Mouse (Mus musculus): ENCODE results near the gene Adamtsl2. TPM values are rescaled to one million over a fixed set of nuclear protein-coding genes. Genes with fewer than 3 reads are reported as not detected.

Adamtsl2 gene
- total and polyA plus RNA-seq, 2 experiments from 2014 or later: 9.3 to 17.0 TPM

DNA sequence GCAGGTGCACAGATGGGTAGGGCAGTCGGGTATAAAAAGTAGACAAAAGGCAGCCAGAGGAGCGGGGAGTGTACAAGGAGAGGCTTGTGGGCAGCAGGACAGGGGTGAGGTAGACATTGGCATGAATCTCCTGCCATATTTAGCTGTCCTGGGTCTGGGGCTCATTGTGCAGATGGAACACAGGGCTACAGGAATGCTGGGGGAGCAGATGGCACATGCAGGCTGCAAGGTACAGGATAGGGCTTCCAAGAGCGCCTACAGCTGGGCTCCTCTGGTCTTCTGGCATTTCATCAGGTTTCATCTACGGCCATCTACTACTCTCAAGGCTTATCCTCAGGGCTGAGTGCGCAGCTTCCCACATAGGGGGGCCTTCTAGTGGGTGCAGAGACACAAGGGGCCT is 29.9 kb downstream of the Adamtsl2 start:
- ATAC-seq (ENCODE audit: low FRiP score): no peak
- Histone ChIP-seq H3K4me1 (ENCODE audit: insufficient read depth, low read length) (no peaks in the 10 kb centered on the region; the same call in 1 of the 2 replicates), H3K4me2 (ENCODE audit: low read depth, low read length, poor library complexity, severe bottlenecking) (no peak overlapping the region), H3K36me3 (ENCODE audit: insufficient read depth, low read length) (no peaks in the 10 kb centered on the region), H3K27me3 (ENCODE audit: insufficient read depth, low read length) (no peaks in the 10 kb centered on the region), H3K9ac (replicated peaks; ENCODE audit: low read length, poor library complexity, severe bottlenecking) (no peak overlapping the region), H3K27ac (ENCODE audit: low read depth, low read length) (no peak overlapping the region), H3K9me3 (ENCODE audit: low read length) (no peaks in the 10 kb centered on the region), H3K4me3 (ENCODE audit: low read depth, low read length) (no peak overlapping the region)
- DNase-seq (ENCODE audit: low spot score): peak; percentile 46
- 83% methylated on average over 5 of the region's 5 CpGs for WGBS
- no peak for TF ChIP-seq CTCF (IDR thresholded peaks at IDR 0.05)

DNA sequence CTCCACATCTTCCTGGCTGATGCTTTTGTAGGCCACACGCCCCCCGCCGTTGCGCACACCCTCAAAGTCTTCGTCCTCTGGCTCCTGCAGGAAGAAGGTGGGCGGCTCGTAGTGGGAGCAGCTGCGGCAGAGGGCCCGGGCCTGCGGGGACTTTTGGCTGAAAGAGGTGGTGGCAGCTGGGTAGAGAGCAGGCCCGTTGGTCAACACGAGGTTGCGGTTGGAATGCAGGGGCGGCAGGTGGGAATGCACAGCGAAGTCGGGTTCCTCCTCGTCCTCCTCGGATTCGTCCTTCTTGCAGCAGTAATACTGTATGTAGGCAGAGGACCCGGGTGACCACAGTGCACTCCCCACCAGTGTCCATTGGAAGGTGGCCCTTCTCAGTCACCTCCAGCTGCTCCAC is 33.4 kb downstream of the Adamtsl2 start:
- Histone ChIP-seq H3K9me3 (ENCODE audit: low read length) (no peaks in the 10 kb centered on the region), H3K4me1 (ENCODE audit: insufficient read depth, low read length) (no peaks in the 10 kb centered on the region), H3K27ac (ENCODE audit: low read depth, low read length) (no peak overlapping the region), H3K4me3 (ENCODE audit: low read depth, low read length) (no peak overlapping the region), H3K9ac (replicated peaks; ENCODE audit: low read length, poor library complexity, severe bottlenecking) (no peak overlapping the region), H3K27me3 (ENCODE audit: insufficient read depth, low read length) (no peaks in the 10 kb centered on the region), H3K36me3 (ENCODE audit: insufficient read depth, low read length) (no peaks in the 10 kb centered on the region), H3K4me2 (ENCODE audit: low read depth, low read length, poor library complexity, severe bottlenecking) (no peak overlapping the region)
- 72% methylated on average over 20 of the region's 20 CpGs for WGBS
- no peak for TF ChIP-seq CTCF (IDR thresholded peaks at IDR 0.05)
- DNase-seq (ENCODE audit: low spot score) (no peak), ATAC-seq (ENCODE audit: low FRiP score) (no peak)

DNA sequence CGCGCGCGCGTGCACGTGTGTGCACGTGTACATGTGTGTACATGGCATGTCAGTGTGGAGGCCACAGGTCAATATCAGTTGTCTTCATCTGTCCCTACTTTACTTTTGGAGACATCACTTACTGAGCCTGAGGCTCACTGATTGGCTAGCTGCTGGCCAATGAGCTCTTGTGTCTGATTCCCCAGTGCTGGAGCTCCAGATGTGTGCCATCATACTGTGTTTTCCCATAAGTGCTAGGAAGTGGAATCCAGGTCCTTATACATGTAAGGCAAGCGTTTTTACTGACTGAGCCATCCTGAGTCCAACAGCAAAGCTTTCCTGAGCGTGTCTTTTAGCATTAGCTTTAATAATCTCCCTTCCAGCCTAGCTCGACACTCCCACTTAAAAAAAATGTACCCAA is 35.0 kb downstream of the Adamtsl2 start:
- no peaks in the 10 kb centered on the region for H3K9me3 ChIP-seq (ENCODE audit: low read length)
- TF ChIP-seq CTCF (IDR thresholded peaks at IDR 0.05): no peak
- H3K27me3 ChIP-seq (ENCODE audit: insufficient read depth, low read length): no peaks in the 10 kb centered on the region
- no peak for ATAC-seq (ENCODE audit: low FRiP score)
- no peaks in the 10 kb centered on the region for H3K4me1 ChIP-seq (ENCODE audit: insufficient read depth, low read length)
- no peaks in the 10 kb centered on the region for H3K36me3 ChIP-seq (ENCODE audit: insufficient read depth, low read length)
- no peak overlapping the region for H3K27ac ChIP-seq (ENCODE audit: low read depth, low read length)
- DNase-seq (ENCODE audit: low spot score): no peak
- H3K4me3 ChIP-seq (ENCODE audit: low read depth, low read length): no peak overlapping the region
- no peak overlapping the region for H3K4me2 ChIP-seq (ENCODE audit: low read depth, low read length, poor library complexity, severe bottlenecking)
- 89% methylated on average over 10 of the region's 10 CpGs for WGBS
- H3K9ac ChIP-seq (replicated peaks; ENCODE audit: low read length, poor library complexity, severe bottlenecking): no peak overlapping the region

DNA sequence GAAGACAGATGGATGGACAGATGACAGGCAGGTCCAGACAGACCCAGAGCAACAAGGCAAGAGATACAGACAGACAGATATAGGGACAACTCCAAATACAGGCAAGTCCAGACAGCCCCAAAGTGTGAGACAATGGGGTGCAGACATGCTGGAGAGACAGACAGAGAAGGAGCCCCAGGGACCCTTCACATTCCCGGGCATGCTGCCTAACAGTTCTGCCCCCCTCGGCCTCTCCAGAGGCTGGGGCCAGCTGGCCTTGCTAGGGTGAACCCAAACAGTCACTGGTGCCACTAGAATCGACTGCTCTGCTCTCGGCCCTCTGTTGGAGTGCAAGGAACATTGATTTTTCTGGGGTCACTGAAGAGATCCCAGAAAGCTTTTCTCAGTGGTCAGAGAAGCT is 39.3 kb downstream of the Adamtsl2 start:
- TF ChIP-seq CTCF (IDR thresholded peaks at IDR 0.05): no peak
- H3K9ac ChIP-seq (replicated peaks; ENCODE audit: low read length, poor library complexity, severe bottlenecking): no peak overlapping the region
- H3K4me1 ChIP-seq (ENCODE audit: insufficient read depth, low read length): no peaks in the 10 kb centered on the region
- H3K27me3 ChIP-seq (ENCODE audit: insufficient read depth, low read length): no peaks in the 10 kb centered on the region
- H3K4me3 ChIP-seq (ENCODE audit: low read depth, low read length): no peak overlapping the region
- ATAC-seq (ENCODE audit: low FRiP score) (no peak), DNase-seq (ENCODE audit: low spot score) (no peak)
- H3K4me2 ChIP-seq (ENCODE audit: low read depth, low read length, poor library complexity, severe bottlenecking): no peak overlapping the region
- no peak overlapping the region for H3K27ac ChIP-seq (ENCODE audit: low read depth, low read length)
- H3K36me3 ChIP-seq (ENCODE audit: insufficient read depth, low read length): no peaks in the 10 kb centered on the region
- WGBS: 60% methylated on average over 4 of the region's 4 CpGs
- H3K9me3 ChIP-seq (ENCODE audit: low read length): no peaks in the 10 kb centered on the region

DNA sequence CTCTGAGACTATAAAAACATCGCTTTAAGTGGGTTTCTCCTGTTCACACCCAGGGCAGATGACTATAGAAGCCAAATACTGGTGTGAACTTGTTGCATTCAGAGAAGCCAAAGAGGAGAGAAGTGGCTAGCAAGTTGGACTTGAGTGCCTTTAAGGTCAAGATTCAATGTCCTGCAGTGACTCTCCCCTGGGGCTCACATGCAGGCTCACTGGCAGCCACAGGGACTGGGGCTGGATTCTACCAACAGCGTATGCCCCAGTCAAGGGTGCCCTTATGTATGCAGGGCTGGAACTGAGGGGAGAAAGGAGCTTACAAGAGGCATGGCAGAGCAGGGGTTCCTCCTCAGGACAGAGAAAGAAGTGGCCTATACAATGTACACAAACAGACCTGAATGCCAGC is 40.6 kb downstream of the Adamtsl2 start:
- Histone ChIP-seq H3K4me3 (ENCODE audit: low read depth, low read length) (no peak overlapping the region), H3K36me3 (ENCODE audit: insufficient read depth, low read length) (no peaks in the 10 kb centered on the region), H3K4me1 (ENCODE audit: insufficient read depth, low read length) (no peaks in the 10 kb centered on the region), H3K4me2 (ENCODE audit: low read depth, low read length, poor library complexity, severe bottlenecking) (no peak overlapping the region), H3K9me3 (ENCODE audit: low read length) (no peaks in the 10 kb centered on the region), H3K27me3 (ENCODE audit: insufficient read depth, low read length) (no peaks in the 10 kb centered on the region), H3K9ac (replicated peaks; ENCODE audit: low read length, poor library complexity, severe bottlenecking) (no peak overlapping the region), H3K27ac (ENCODE audit: low read depth, low read length) (no peak overlapping the region)
- DNase-seq (ENCODE audit: low spot score) (no peak), ATAC-seq (ENCODE audit: low FRiP score) (no peak)
- no peak for TF ChIP-seq CTCF (IDR thresholded peaks at IDR 0.05)
- 84% methylated on average over 2 of the region's 2 CpGs for WGBS

DNA sequence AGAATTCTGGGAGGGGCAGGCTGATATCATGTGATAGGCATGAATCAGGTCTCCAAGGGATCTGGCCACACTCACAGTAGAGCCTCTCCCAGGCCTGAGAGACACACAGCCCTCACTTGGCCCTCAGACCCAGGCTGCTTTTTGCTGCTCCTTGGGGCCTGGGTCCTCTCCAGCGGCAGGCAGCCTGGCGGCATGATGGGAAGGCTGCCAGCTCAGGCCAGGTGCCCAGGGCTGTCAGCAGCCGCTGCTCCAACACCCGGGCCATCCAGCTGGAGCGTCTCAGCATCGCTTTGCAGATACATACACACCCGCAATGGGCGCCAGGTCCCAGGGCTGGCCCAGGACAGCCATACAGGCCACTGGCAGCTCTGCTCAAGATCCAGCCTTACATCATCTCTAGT is 41.1 kb downstream of the Adamtsl2 start:
- Histone ChIP-seq H3K9ac (replicated peaks; ENCODE audit: low read length, poor library complexity, severe bottlenecking) (no peak overlapping the region), H3K4me2 (ENCODE audit: low read depth, low read length, poor library complexity, severe bottlenecking) (no peak overlapping the region), H3K27ac (ENCODE audit: low read depth, low read length) (no peak overlapping the region), H3K4me3 (ENCODE audit: low read depth, low read length) (no peak overlapping the region), H3K36me3 (ENCODE audit: insufficient read depth, low read length) (no peaks in the 10 kb centered on the region), H3K4me1 (ENCODE audit: insufficient read depth, low read length) (no peaks in the 10 kb centered on the region), H3K9me3 (ENCODE audit: low read length) (no peaks in the 10 kb centered on the region), H3K27me3 (ENCODE audit: insufficient read depth, low read length) (no peaks in the 10 kb centered on the region)
- no peak for TF ChIP-seq CTCF (IDR thresholded peaks at IDR 0.05)
- ATAC-seq (ENCODE audit: low FRiP score): no peak
- 64% methylated on average over 8 of the region's 8 CpGs for WGBS
- peak; percentile 52 for DNase-seq (ENCODE audit: low spot score)

All from midbrain, postnatal 0 days (tissue).